Mouse (Mus musculus) embryonic fibroblast, embryonic 13.5 days (primary cell): ENCODE data around the gene Prkch. TPM values are rescaled to one million over a fixed set of nuclear protein-coding genes. Genes with fewer than 3 reads are reported as not detected.

Experiments
- H3K27ac ChIP-seq: 2 replicates; pipeline ENCODE4 v1.5.1; 2012; ENCODE audit warnings: low read length, control low read depth, inconsistent platforms; ENCODE audit not compliant: insufficient read depth
- H3K4me1 ChIP-seq: 2 replicates; pipeline ENCODE4 v1.6.1; 2011; ENCODE audit warnings: low read length; ENCODE audit not compliant: control insufficient read depth, insufficient read depth
- H3K4me3 ChIP-seq: 2 replicates; pipeline ENCODE4 v1.5.1; 2011; ENCODE audit warnings: mild to moderate bottlenecking, control low read depth, low read length; ENCODE audit not compliant: insufficient read depth
- CTCF ChIP-seq: IDR thresholded peaks from 2 replicates; pipeline ENCODE4 v1.5.1; 2011; ENCODE audit warnings: mild to moderate bottlenecking, control low read depth, low read length, moderate library complexity, borderline replicate concordance; ENCODE audit not compliant: insufficient read depth
- POLR2A ChIP-seq: IDR thresholded peaks from 2 replicates; pipeline ENCODE4 v1.6.1; 2011; ENCODE audit warnings: low read depth, mild to moderate bottlenecking, control low read depth, low read length, moderate library complexity
- polyA plus RNA-seq: library from polyadenylated mRNA; stranded (reverse); fragments of >200 nt; gene quantifications from 2 replicates; pipeline ENCODE4 v1.2.4, GENCODE M21; 2011; ENCODE audit warnings: low read depth; ENCODE audit not compliant: missing spikeins, insufficient read length

Gene Prkch
- polyA plus RNA-seq, 1 experiment: 1.3 TPM

DNA sequence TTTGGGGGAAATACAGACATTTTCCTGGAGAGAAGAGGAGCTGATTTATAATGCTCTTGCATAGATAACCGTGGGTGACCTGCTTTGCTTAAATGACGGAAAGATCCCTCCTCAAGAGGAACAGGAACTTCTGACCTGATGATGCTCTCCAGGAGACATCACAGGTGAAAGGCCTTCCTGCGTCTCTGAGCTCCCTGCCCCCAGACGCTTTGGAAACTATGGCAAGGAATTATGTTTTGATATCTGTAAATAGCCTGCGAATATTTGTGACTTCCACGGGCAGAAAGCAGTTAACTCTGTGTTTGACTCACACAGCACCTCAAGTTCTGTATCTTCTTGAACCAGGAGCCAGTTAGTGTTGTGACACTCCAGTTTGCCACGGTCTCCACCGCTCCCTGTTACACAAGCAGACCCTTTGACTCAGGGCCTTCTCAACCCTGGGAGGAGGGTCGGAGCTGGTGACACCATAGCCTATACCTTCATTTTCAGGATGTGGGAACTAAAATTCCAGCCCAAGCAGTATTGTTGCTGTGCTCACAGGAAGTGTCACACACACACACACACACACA, 9.7 kb downstream of the Prkch start:
- TF ChIP-seq POLR2A (no peak), CTCF (no peak)
- Histone ChIP-seq H3K27ac (no peak overlapping the region), H3K4me3 (no peak overlapping the region), H3K4me1 (no peaks in the 10 kb centered on the region)

DNA sequence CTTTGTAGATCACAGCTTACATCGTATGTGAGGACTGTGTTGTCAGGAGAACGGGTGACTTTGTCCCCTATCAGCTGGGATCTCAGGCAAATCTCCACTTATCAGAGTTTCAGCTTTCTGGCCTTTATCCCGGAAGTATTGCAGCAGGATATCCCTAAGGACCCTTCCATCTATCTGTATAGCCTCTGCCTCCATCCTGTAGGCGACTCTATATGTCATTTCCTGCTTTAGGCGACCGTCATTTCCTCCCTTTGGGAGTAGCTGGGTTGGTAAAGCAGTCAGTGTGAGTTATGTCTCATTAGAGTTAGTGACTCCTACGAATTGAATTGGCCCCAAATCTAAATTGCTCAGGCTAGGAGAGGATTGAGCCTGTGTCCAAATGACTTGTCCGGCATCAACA, 10.6 kb downstream of the Prkch start:
- Histone ChIP-seq H3K4me1 (no peaks in the 10 kb centered on the region), H3K27ac (no peak overlapping the region), H3K4me3 (no peak overlapping the region)
- TF ChIP-seq POLR2A: no peak
- TF ChIP-seq CTCF: no peak

- Histone ChIP-seq H3K4me1 (no peaks in the 10 kb centered on the region), H3K4me3 (no peak overlapping the region), H3K27ac (no peak overlapping the region)
- TF ChIP-seq POLR2A: no peak
- TF ChIP-seq CTCF: no peak
Measured at GRCm38 (mm10) chr12:73598241-73598640, 13.6 kb downstream of the Prkch start.

GRCm38 (mm10) chr12:73600457-73600856, 15.9 kb downstream of the Prkch start:
- Histone ChIP-seq H3K27ac (no peak overlapping the region), H3K4me3 (no peak overlapping the region), H3K4me1 (no peaks in the 10 kb centered on the region)
- TF ChIP-seq POLR2A (no peak), CTCF (no peak)

DNA sequence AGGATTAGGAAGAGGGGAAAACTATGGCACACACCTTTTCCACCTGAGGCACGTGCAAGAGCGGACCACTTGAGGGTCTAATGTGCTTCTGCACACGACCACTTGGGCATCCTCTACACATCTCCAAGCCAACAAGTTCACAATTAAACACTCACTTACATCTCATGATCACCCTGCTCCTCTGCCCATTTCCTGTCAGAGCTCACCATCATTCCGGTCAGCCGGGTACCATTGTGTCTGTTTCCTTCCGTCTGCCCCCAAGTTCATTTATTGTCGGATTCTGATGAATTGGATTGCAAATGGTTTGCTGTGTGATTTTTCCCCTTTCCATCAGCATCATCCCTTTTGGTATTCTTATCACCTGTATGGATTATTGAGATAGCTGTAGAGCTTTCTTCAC, 18.4 kb downstream of the Prkch start:
- TF ChIP-seq POLR2A (no peak), CTCF (no peak)
- Histone ChIP-seq H3K4me3 (no peak overlapping the region), H3K4me1 (no peaks in the 10 kb centered on the region), H3K27ac (no peak overlapping the region)

- TF ChIP-seq CTCF (no peak), POLR2A (no peak)
- Histone ChIP-seq H3K4me1 (no peaks in the 10 kb centered on the region), H3K4me3 (no peak overlapping the region), H3K27ac (no peak overlapping the region)
Measured at GRCm38 (mm10) chr12:73603653-73604052, 19.1 kb downstream of the Prkch start.

GRCm38 (mm10) chr12:73604762-73605161, 20.2 kb downstream of the Prkch start:
- H3K27ac ChIP-seq: no peak overlapping the region
- no peak overlapping the region for H3K4me3 ChIP-seq
- TF ChIP-seq CTCF (no peak), POLR2A (no peak)
- no peaks in the 10 kb centered on the region for H3K4me1 ChIP-seq

- Histone ChIP-seq H3K27ac (no peak overlapping the region), H3K4me3 (no peak overlapping the region), H3K4me1 (no peaks in the 10 kb centered on the region)
- TF ChIP-seq CTCF (no peak), POLR2A (no peak)
Measured at GRCm38 (mm10) chr12:73605174-73605573, 20.6 kb downstream of the Prkch start.

- Histone ChIP-seq H3K4me1 (no peaks in the 10 kb centered on the region), H3K27ac (no peak overlapping the region), H3K4me3 (no peak overlapping the region)
- TF ChIP-seq CTCF (no peak), POLR2A (no peak)
Measured at GRCm38 (mm10) chr12:73607381-73608064, 22.9 kb downstream of the Prkch start.

GRCm38 (mm10) chr12:73608065-73608397, 23.4 kb downstream of the Prkch start:
- Histone ChIP-seq H3K27ac (no peak overlapping the region), H3K4me1 (no peaks in the 10 kb centered on the region), H3K4me3 (no peak overlapping the region)
- TF ChIP-seq CTCF (no peak), POLR2A (no peak)
